Mouse (Mus musculus): Measurements from ENCODE around the gene Ptpn14. TPM values are rescaled to one million over a fixed set of nuclear protein-coding genes. Genes with fewer than 3 reads are reported as not detected.

Gene Ptpn14
- total RNA-seq, 2 experiments from 2014 or later: 14.5 to 14.8 TPM

GRCm38 (mm10) chr1:189729141-189729815 lies 1.2 kb downstream of the Ptpn14 start:
- Histone ChIP-seq H3K4me3 (peak overlapping the region; percentile 63), H3K27ac (no peak overlapping the region)
- no peak for DNase-seq (ENCODE audit: low spot score in 2 of 2)
- no peak for TF ChIP-seq CTCF (conservative IDR thresholded peaks at IDR 0.05)

- H3K27ac ChIP-seq: no peak overlapping the region
- no peak for DNase-seq (ENCODE audit: low spot score in 2 of 2)
- H3K4me3 ChIP-seq: no peak overlapping the region
- TF ChIP-seq CTCF (conservative IDR thresholded peaks at IDR 0.05): no peak
Observed at GRCm38 (mm10) chr1:189731697-189732096, 3.6 kb downstream of the Ptpn14 start.

- H3K27ac ChIP-seq: no peak overlapping the region
- TF ChIP-seq CTCF (conservative IDR thresholded peaks at IDR 0.05): no peak
- no peak for DNase-seq (ENCODE audit: low spot score in 2 of 2)
Observed at GRCm38 (mm10) chr1:189732156-189732555, 4.1 kb downstream of the Ptpn14 start.

GRCm38 (mm10) chr1:189740075-189740474 lies 12.0 kb downstream of the Ptpn14 start:
- DNase-seq (ENCODE audit: low spot score in 2 of 2): no peak
- H3K27ac ChIP-seq: no peak overlapping the region
- TF ChIP-seq CTCF (conservative IDR thresholded peaks at IDR 0.05): no peak
- H3K4me3 ChIP-seq: no peak overlapping the region

More at GRCm38 (mm10) chr1:189732156-189732555, 4.1 kb downstream of the Ptpn14 start:
- H3K4me3 ChIP-seq: no peak overlapping the region

GRCm38 (mm10) chr1:189742041-189742440 lies 14.0 kb downstream of the Ptpn14 start:
- H3K27ac ChIP-seq: no peak overlapping the region
- H3K4me3 ChIP-seq: no peak overlapping the region
- no peak for TF ChIP-seq CTCF (conservative IDR thresholded peaks at IDR 0.05)
- no peak for DNase-seq (ENCODE audit: low spot score in 2 of 2)

- Histone ChIP-seq H3K27ac (no peak overlapping the region), H3K4me3 (no peak overlapping the region)
- no peak for TF ChIP-seq CTCF (conservative IDR thresholded peaks at IDR 0.05)
- no peak for DNase-seq (ENCODE audit: low spot score in 2 of 2)
Observed at GRCm38 (mm10) chr1:189743136-189743535, 15.1 kb downstream of the Ptpn14 start.

GRCm38 (mm10) chr1:189744914-189745710 lies 17.0 kb downstream of the Ptpn14 start:
- TF ChIP-seq CTCF (conservative IDR thresholded peaks at IDR 0.05): no peak
- no peak for DNase-seq (ENCODE audit: low spot score in 2 of 2)
- no peak overlapping the region for H3K4me3 ChIP-seq
- no peak overlapping the region for H3K27ac ChIP-seq

- Histone ChIP-seq H3K27ac (no peak overlapping the region), H3K4me3 (no peak overlapping the region)
- TF ChIP-seq CTCF (conservative IDR thresholded peaks at IDR 0.05): no peak
- DNase-seq (ENCODE audit: low spot score in 2 of 2): no peak
Observed at GRCm38 (mm10) chr1:189746520-189746919, 18.5 kb downstream of the Ptpn14 start.

GRCm38 (mm10) chr1:189749789-189750188 lies 21.7 kb downstream of the Ptpn14 start:
- DNase-seq (ENCODE audit: low spot score in 2 of 2): no peak
- no peak for TF ChIP-seq CTCF (conservative IDR thresholded peaks at IDR 0.05)
- no peak overlapping the region for H3K27ac ChIP-seq
- no peak overlapping the region for H3K4me3 ChIP-seq

- no peak for TF ChIP-seq CTCF (conservative IDR thresholded peaks at IDR 0.05)
- DNase-seq (ENCODE audit: low spot score in 2 of 2): no peak
- H3K4me3 ChIP-seq: no peak overlapping the region
- H3K27ac ChIP-seq: no peak overlapping the region
Observed at GRCm38 (mm10) chr1:189750233-189750632, 22.2 kb downstream of the Ptpn14 start.

- Histone ChIP-seq H3K27ac (no peak overlapping the region), H3K4me3 (no peak overlapping the region)
- no peak for TF ChIP-seq CTCF (conservative IDR thresholded peaks at IDR 0.05)
- DNase-seq (ENCODE audit: low spot score in 2 of 2): no peak
Observed at GRCm38 (mm10) chr1:189752245-189752644, 24.2 kb downstream of the Ptpn14 start.

- H3K4me3 ChIP-seq: no peak overlapping the region
- no peak for TF ChIP-seq CTCF (conservative IDR thresholded peaks at IDR 0.05)
- no peak overlapping the region for H3K27ac ChIP-seq
- DNase-seq (ENCODE audit: low spot score in 2 of 2): no peak
Observed at GRCm38 (mm10) chr1:189755072-189755471, 27.0 kb downstream of the Ptpn14 start.

- Histone ChIP-seq H3K4me3 (peak overlapping the region; percentile 2; the same call in 1 of the 2 replicates), H3K27ac (peak overlapping the region; percentile 73)
- TF ChIP-seq CTCF (conservative IDR thresholded peaks at IDR 0.05): no peak
- peak; percentile 46 to 61 for DNase-seq (ENCODE audit: low spot score in 2 of 2)
Observed at GRCm38 (mm10) chr1:189756306-189757053, 28.4 kb downstream of the Ptpn14 start.

Data from layer of hippocampus, adult 2 months (tissue).